Mouse (Mus musculus) spleen, adult 2 months (tissue): Measurements from ENCODE around the gene Ndel1.

Source experiments
- CTCF ChIP-seq: fragments of 200-500 bp; IDR thresholded peaks from 2 replicates; pipeline ENCODE4 v1.5.1; 2011; ENCODE audit warnings: mild to moderate bottlenecking, inconsistent platforms; ENCODE audit not compliant: insufficient read depth, insufficient read length, insufficient replicate concordance; ENCODE audit errors: extremely low read depth
- POLR2A ChIP-seq: fragments of 200-500 bp; IDR thresholded peaks from 2 replicates; pipeline ENCODE4 v1.6.1; 2011; ENCODE audit warnings: low read depth, low read length, inconsistent platforms

DNA sequence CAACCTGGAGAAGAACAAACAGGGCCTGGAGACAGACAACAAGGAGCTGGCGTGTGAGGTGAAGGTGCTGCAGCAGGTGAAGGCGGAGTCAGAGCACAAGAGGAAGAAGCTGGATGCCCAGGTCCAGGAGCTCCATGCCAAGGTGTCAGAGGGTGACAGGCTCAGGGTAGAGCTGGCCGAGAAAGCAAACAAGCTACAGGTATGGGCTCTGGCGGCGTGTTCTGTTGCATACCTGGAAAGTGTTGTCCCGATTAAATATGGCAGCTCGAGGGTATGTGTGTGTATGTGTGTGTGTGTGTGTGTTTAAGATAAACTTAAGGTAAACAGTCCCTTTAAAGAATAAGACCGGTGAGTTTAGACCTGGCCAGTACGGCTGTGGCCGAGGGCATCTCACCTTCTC, 73.4 kb downstream of the Ndel1 start:
- TF ChIP-seq POLR2A (no peak), CTCF (no peak)
